Mouse (Mus musculus) embryonic fibroblast, embryonic 13.5 days (primary cell): ENCODE measurements around the gene Edrf1.

Experiments used
- CTCF ChIP-seq: IDR thresholded peaks from 2 replicates; pipeline ENCODE4 v1.5.1; 2011; ENCODE audit warnings: mild to moderate bottlenecking, control low read depth, low read length, moderate library complexity, borderline replicate concordance; ENCODE audit not compliant: insufficient read depth
- POLR2A ChIP-seq: IDR thresholded peaks from 2 replicates; pipeline ENCODE4 v1.6.1; 2011; ENCODE audit warnings: low read depth, mild to moderate bottlenecking, control low read depth, low read length, moderate library complexity

DNA sequence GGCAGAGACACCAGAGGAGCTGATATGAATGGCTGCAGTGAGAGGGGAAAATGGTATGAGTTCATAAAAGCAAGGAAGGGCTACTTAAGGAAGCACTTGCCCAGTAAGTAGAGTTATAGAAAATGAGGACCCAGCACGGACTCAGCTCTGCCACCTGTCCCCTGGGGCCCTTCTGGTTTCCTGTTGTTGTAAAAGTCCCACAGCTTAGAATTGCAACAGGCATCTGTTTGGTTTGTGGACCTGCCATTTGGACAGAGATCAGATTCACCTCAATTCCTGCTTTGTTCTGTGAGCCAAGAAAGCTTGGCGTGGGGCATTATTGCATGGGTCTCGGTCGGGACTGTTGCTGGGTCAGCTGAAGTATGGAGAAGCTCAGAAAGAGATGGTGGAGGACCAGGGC lies 78.0 kb downstream of the Edrf1 start:
- TF ChIP-seq CTCF: no peak
- no peak for TF ChIP-seq POLR2A
